Mouse (Mus musculus) heart, embryonic 13.5 days (tissue): ENCODE results near the gene Osbpl3. TPM values are rescaled to one million over a fixed set of nuclear protein-coding genes. Genes with fewer than 3 reads are reported as not detected.

Experiments used
- ATAC-seq: fragments of 200-750 bp; cut with Nextera tagmentation; 2 replicates; pipeline ENCODE4 v1.8.0; 2017; ENCODE audit warnings: moderate TSS enrichment; ENCODE audit not compliant: insufficient number of reproducible peaks, low FRiP score, low TSS enrichment; ENCODE audit errors: extremely low read depth
- H3K27ac ChIP-seq: fragments of 300-500 bp; sonication (generic); replicated peaks from 2 replicates; pipeline ENCODE4 v1.5.1; 2015; ENCODE audit warnings: moderate library complexity, mild to moderate bottlenecking, inconsistent platforms
- H3K27me3 ChIP-seq: fragments of 300-500 bp; sonication (generic); replicated peaks from 2 replicates; pipeline ENCODE4 v1.6.1; 2015; ENCODE audit warnings: mild to moderate bottlenecking, inconsistent platforms
- H3K36me3 ChIP-seq: fragments of 300-500 bp; sonication (generic); 2 replicates; pipeline ENCODE4 v1.6.1; 2015; ENCODE audit warnings: mild to moderate bottlenecking, inconsistent platforms
- H3K4me1 ChIP-seq: fragments of 300-500 bp; sonication (generic); 2 replicates; pipeline ENCODE4 v1.6.1; 2015; ENCODE audit warnings: inconsistent platforms
- H3K4me2 ChIP-seq: fragments of 300-500 bp; sonication (generic); 2 replicates; pipeline ENCODE4 v1.6.1; 2015; ENCODE audit warnings: inconsistent platforms, mild to moderate bottlenecking, moderate library complexity
- H3K4me3 ChIP-seq: fragments of 300-500 bp; sonication (generic); 2 replicates; pipeline ENCODE4 v1.5.1; 2015; ENCODE audit warnings: moderate library complexity, mild to moderate bottlenecking, inconsistent platforms
- H3K9ac ChIP-seq: fragments of 300-500 bp; sonication (generic); 2 replicates; pipeline ENCODE4 v1.6.1; 2015; ENCODE audit warnings: inconsistent platforms, mild to moderate bottlenecking, moderate library complexity
- H3K9me3 ChIP-seq: fragments of 300-500 bp; sonication (generic); 2 replicates; pipeline ENCODE4 v1.6.1; 2016; ENCODE audit warnings: inconsistent platforms
- WGBS: fragments of 180-500 bp; shearing (Covaris S2); methylation state at CpG from one replicate; pipeline ENCODE4 v1.1.7; 2015; ENCODE audit warnings: mixed read lengths; 5-methylcytosine and 5-hydroxymethylcytosine counted together
- polyA plus RNA-seq: library from polyadenylated mRNA; unstranded; fragments of >200 nt; fragmentation: Nextera tagmentation; extraction: Ambion mirVana; gene quantifications from 2 replicates; pipeline ENCODE4 v1.2.1, GENCODE M21; 2015

Osbpl3 gene
- polyA plus RNA-seq, 1 experiment from 2014 or later: 11.8 TPM

DNA sequence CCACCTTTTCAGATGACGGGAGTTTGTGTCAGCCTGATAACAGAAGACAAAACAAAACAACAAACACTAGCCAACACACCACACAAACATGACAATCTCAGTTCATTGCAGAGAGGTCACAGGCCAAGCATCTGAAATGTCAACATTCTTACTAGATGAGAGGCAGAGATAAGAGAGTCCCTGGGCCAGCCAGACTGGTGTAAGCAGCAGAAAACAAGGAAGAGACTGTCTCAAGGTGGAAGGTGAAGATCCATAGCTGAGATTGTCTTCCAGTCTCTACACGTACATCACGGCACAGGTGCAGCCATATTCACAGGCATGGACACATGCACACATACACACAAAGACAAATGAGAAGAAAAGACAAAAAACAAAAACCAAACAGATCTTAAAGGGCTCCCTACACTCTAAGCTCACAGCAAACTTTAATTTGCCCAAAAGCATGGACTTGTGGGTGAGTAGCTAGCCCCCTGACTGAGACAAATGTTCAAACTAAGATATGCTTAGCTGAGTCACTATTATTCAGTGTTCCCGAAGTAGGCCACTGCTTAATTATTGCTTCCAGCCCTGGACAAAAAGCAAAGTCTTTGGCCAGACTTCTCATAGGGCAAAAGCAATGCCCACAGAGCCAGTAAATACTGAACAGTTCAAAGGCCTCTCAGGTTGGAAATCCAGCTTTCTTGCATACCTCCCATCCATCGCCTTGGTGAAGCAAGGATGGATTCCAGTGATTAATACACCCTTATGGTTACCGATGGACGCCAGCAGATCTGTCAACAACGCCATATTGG is 87.3 kb downstream of the Osbpl3 start:
- Histone ChIP-seq H3K4me1 (peaks cover 39% of the 10 kb centered on the region), H3K4me2 (no peak overlapping the region), H3K4me3 (no peak overlapping the region), H3K27me3 (no peaks in the 10 kb centered on the region), H3K9ac (no peak overlapping the region), H3K9me3 (no peaks in the 10 kb centered on the region), H3K27ac (no peak overlapping the region), H3K36me3 (peaks cover 25% of the 10 kb centered on the region)
- no peak for ATAC-seq
- 87% methylated on average over 8 of the region's 8 CpGs for WGBS

DNA sequence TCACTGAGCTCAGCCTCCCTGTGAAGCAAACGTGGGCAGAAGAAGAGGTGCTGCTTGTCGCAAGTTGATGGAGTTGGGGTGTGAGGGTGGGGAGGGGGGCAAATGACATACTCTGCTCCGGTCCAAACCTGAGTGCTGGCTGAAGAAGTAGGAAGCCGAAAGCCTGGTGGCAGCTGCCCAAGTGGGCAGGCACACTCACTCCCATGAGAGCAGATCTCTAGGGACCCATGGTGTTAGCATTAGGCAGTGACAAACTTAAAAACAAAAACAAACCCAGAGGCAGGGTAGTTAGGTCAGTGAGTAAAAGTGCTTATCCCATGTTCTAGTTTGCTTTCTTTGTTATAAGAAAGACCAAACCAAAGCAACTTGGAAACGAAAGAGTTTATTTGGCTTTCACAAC is 88.2 kb downstream of the Osbpl3 start:
- Histone ChIP-seq H3K4me2 (no peak overlapping the region), H3K27me3 (no peaks in the 10 kb centered on the region; the same call in 1 of the 2 replicates), H3K27ac (no peak overlapping the region), H3K9ac (no peak overlapping the region), H3K9me3 (no peaks in the 10 kb centered on the region), H3K36me3 (peaks cover 25% of the 10 kb centered on the region), H3K4me3 (no peak overlapping the region), H3K4me1 (peaks cover 37% of the 10 kb centered on the region)
- no peak for ATAC-seq
- 79% methylated on average over 5 of the region's 5 CpGs for WGBS

DNA sequence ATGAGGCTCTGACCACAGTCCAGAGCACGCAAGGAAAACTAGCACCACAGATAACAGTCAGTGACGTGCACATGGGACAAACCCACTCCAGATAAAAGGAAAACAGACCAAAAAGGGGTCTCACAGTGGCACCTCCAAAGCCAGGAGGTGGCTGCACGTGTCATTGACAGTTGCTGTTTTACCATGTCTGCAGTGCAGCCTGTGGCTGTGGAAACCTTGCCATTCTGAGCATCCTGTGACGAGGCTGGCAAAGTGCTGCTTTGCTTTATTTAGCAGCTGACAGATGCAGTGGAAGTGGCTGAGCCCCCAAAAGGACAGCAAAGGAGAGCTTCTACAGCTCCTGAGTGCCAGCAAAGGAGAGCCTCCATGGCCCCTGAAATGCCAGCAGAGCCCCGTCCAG is 89.3 kb downstream of the Osbpl3 start:
- Histone ChIP-seq H3K27me3 (peaks cover 3% of the 10 kb centered on the region), H3K4me2 (no peak overlapping the region), H3K27ac (peak overlapping the region; percentile 85), H3K4me3 (no peak overlapping the region), H3K36me3 (peaks cover 25% of the 10 kb centered on the region), H3K4me1 (peaks cover 44% of the 10 kb centered on the region), H3K9me3 (no peaks in the 10 kb centered on the region), H3K9ac (no peak overlapping the region)
- ATAC-seq: no peak
- WGBS: 34% methylated on average over 5 of the region's 5 CpGs

DNA sequence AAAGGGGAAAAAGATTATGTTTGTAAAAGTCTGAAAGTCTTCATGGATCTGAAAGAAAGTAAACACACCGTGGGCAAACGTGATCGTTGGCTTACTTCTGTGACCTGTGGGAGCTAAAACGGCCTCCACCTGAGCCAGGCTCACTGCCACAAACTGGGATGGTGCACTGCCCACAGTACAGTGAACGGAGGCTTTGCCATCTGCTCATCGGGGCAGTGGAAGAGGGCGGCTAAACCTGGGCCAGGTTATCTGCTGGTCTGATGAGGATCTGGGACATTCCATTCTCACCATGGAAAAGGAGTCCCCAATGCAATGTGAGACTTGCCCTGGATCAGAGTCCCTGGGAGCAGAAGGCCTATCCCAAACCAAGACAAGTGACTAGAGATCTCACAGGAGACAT is 89.7 kb downstream of the Osbpl3 start:
- Histone ChIP-seq H3K27me3 (peaks cover 7% of the 10 kb centered on the region), H3K4me1 (peaks cover 48% of the 10 kb centered on the region), H3K4me3 (no peak overlapping the region), H3K9me3 (no peaks in the 10 kb centered on the region), H3K27ac (peak overlapping the region; percentile 85), H3K9ac (0 out of 2 replicates have a peak overlapping the region, but pooled peaks have one; percentile 24), H3K36me3 (peaks cover 25% of the 10 kb centered on the region), H3K4me2 (no peak overlapping the region)
- WGBS: 79% methylated on average over 7 of the region's 7 CpGs
- ATAC-seq: no peak

DNA sequence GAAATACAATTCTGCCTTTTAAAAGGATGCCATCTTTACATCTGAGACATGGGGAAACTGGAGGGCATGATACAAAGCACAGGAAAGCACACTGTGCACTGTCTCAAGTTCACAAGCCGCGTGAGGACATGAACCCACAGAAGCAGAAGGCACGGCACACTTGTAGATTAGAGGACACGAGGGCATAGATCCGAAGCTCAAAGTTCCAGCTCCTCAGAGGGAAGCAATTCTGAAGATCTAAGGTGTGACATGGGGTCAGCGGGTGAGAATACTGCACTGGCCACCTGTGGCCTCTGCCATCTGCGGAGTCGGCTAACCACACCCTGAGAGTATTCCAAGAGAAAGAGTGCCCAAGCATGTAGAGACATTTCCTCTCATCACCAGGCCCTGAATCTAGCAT is 91.6 kb downstream of the Osbpl3 start:
- ATAC-seq: no peak
- no peak overlapping the region for H3K4me3 ChIP-seq
- WGBS: 72% methylated on average over 8 of the region's 8 CpGs
- peaks cover 61% of the 10 kb centered on the region for H3K4me1 ChIP-seq
- no peaks in the 10 kb centered on the region for H3K9me3 ChIP-seq
- H3K27me3 ChIP-seq: peaks cover 17% of the 10 kb centered on the region
- no peak overlapping the region for H3K9ac ChIP-seq
- H3K27ac ChIP-seq: no peak overlapping the region
- H3K4me2 ChIP-seq: no peak overlapping the region
- peaks cover 18% of the 10 kb centered on the region for H3K36me3 ChIP-seq

DNA sequence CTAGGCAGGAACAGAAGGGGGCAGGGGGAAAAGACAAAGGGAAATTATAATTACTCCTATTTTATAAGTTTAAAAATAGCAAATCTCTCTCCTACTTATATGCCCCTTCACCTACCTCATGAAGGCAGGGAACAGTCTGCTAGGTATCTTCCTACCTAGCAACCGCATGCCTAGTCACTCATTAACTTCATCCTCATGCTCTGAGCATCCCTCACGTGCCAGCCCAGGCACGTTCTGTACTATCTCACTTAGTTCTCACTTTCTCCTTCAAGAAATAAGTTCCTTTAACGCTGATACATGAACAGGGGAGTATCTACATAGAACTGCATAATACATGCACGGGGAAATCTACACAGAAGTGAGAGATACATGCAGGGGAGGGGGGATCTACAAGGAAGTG is 92.6 kb downstream of the Osbpl3 start:
- H3K9me3 ChIP-seq: no peaks in the 10 kb centered on the region
- 72% methylated on average over 5 of the region's 5 CpGs for WGBS
- no peak overlapping the region for H3K4me3 ChIP-seq
- ATAC-seq: no peak
- H3K4me1 ChIP-seq: peaks cover 71% of the 10 kb centered on the region
- H3K9ac ChIP-seq: no peak overlapping the region
- no peak overlapping the region for H3K4me2 ChIP-seq
- H3K27ac ChIP-seq: no peak overlapping the region
- H3K27me3 ChIP-seq: peaks cover 17% of the 10 kb centered on the region
- peaks cover 8% of the 10 kb centered on the region for H3K36me3 ChIP-seq

DNA sequence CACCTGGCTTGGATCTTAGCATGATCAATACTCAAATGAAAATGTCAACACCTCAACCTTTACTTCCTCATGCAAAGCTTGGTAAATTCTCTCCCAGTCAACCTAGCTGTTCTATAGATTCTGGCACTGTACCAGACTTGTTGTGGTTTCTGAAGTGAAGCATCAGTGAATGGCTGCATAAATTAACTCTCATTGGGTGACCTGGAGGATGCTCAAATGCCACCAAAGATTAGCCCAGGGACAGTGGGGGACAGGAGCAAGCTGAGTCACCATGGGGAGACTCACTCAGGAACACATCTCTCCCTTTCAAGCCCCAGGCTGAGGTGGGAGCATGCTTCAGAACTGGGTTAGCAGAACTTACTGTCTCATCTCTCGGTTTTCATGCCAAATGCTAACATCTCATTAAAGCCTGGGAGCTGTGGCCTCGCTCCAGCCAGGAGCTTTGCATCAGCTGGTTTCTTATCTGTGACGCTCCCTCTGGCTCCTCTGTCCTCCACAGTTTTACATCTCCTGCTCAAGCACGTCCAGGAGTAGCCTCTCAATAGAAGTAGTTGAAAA is 93.2 kb downstream of the Osbpl3 start:
- Histone ChIP-seq H3K4me1 (peaks cover 77% of the 10 kb centered on the region), H3K36me3 (0 out of 2 replicates have a peak, but pooled peaks cover 2% of the 10 kb centered on the region), H3K27ac (no peak overlapping the region), H3K9ac (no peak overlapping the region), H3K4me2 (no peak overlapping the region), H3K9me3 (no peaks in the 10 kb centered on the region), H3K27me3 (peaks cover 17% of the 10 kb centered on the region), H3K4me3 (no peak overlapping the region)
- WGBS: 28% methylated on average over 4 of the region's 4 CpGs
- ATAC-seq: no peak

DNA sequence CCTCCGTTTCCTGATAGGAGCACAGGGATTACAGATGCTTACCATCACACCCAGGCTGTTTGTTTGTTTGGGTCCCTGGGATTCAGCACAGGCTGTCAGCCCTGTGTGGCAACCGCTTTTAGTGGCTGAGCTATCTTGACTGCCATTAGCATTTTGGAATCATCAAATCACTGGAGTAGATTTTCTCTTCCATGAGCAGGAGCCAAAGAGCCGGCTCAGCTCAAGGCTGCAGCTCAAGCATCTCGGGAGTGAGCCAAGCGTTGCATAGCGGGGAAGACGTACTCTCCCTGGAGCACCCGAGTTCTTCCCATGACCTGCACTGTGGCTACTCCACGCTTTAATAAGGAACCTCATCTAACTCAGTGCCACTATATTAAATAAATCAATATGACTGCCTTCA is 93.8 kb downstream of the Osbpl3 start:
- Histone ChIP-seq H3K36me3 (no peaks in the 10 kb centered on the region), H3K27ac (no peak overlapping the region), H3K4me2 (no peak overlapping the region), H3K4me1 (peaks cover 81% of the 10 kb centered on the region), H3K27me3 (peaks cover 17% of the 10 kb centered on the region), H3K4me3 (no peak overlapping the region), H3K9ac (no peak overlapping the region), H3K9me3 (no peaks in the 10 kb centered on the region)
- no peak for ATAC-seq
- WGBS: 73% methylated on average over 9 of the region's 9 CpGs

DNA sequence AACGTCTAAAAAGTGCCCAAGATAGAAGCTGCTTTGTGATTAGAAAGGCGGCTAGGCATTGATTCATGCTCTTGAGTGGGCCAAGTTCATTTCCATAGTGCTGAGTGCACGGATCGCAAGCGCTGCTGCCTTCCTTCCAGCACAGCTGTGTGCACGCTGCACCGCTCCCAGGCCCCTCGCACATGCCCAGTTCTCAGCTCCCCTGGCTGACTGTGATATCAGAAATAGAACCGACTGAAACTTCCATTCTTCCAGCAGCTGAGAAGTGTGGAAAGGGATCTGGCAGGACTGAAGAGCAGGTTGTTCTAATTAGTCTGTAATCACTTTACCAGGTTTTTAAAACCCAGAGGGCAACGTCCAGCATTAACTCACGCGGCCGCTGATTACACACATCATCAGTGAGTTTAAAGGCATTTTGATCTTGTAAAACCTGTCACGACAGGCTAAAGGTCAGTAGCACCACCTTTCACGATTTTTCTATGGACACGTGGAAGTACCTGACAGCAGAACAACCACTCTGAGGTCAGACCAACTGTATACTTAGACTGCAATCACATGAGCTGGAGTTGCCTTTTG is 97.8 kb downstream of the Osbpl3 start:
- Histone ChIP-seq H3K4me3 (no peak overlapping the region), H3K9me3 (no peaks in the 10 kb centered on the region), H3K9ac (peak overlapping the region; percentile 54; the same call in 1 of the 2 replicates), H3K27ac (peak overlapping the region; percentile 91), H3K36me3 (no peaks in the 10 kb centered on the region), H3K4me1 (peaks cover 92% of the 10 kb centered on the region), H3K27me3 (peaks cover 17% of the 10 kb centered on the region), H3K4me2 (peak overlapping the region; percentile 49)
- 19% methylated on average over 16 of the region's 16 CpGs for WGBS
- peak; percentile 72; the same call in 1 of the 2 replicates for ATAC-seq

DNA sequence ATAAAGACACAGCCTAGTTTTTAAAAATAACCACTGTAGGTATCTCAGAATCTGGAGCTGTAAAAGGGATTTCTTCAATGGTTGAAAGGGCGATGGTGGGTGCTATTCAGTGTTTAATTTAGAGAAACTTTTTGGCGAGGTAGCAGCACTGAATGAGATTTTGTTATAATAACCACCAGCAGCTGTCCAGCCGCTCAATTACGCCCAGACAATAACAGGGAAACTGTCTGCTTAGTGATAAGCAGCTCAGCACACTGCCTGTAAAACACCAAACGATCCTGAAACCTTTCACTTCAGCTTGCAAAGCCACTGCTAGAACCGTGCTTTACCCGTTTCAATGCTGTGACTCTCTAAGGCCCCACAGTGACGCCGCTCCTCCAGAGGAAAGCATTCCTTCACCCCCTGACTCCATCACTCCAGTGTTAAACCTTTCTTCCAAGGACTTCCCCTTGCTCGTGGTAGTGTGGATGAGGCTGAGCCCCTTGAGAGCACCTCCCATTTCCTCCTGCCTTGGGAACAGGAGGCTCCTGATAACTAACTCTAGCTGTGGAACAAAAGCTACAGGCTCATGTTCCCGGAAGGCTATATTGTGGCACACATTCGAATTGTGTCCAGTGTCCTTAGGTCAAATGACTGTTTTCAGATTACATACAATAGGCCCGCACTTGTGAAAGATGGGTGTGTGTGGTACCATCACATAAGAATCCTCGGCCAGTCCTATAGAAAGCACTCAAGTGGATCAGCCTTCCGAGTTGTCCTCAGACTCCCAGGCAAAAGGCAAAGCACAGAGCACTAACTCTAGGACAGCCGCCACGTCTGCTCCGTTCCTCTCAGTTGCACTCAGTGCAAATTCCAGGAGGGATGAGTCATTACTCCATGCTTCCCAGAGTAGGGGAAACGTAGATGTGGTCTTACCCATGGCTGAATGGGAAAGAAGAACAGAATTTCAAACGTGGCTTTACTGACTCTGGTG is 101.0 kb downstream of the Osbpl3 start:
- WGBS: 18% methylated on average over 20 of the region's 20 CpGs
- Histone ChIP-seq H3K4me1 (peaks cover 66% of the 10 kb centered on the region), H3K27me3 (0 out of 2 replicates have a peak, but pooled peaks cover 3% of the 10 kb centered on the region), H3K36me3 (0 out of 2 replicates have a peak, but pooled peaks cover 6% of the 10 kb centered on the region), H3K4me3 (peak overlapping the region; percentile 16; the same call in 1 of the 2 replicates), H3K4me2 (peak overlapping the region; percentile 55), H3K9ac (peak overlapping the region; percentile 57), H3K27ac (peak overlapping the region; percentile 89), H3K9me3 (no peaks in the 10 kb centered on the region)
- 0 out of 2 replicates have a peak, but pooled peaks have one; percentile 26 for ATAC-seq

DNA sequence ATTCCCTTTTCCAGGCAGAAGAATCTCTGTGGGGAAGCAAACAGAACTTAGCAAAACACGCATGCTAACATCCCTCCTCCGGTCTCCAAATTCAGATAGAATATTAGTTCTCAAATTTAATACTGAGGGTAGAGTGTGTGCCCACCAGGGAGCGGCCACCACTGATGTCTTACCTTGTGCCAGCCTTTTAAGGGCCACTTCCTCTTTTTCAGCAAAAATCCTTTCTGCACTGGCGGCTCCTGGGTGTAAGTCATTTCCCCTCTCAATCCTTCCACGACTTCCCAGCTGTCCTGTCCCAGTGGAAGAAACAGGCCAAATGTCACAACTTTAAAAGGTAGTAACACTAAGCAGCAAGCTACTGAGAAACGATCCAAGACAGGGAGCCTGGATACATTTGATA is 103.2 kb downstream of the Osbpl3 start:
- no peaks in the 10 kb centered on the region for H3K9me3 ChIP-seq
- WGBS: 60% methylated on average over 6 of the region's 6 CpGs

More for the DNA sequence above, 103.2 kb downstream of the Osbpl3 start:
- no peak overlapping the region for H3K4me3 ChIP-seq
- no peak overlapping the region for H3K9ac ChIP-seq
- no peak overlapping the region for H3K4me2 ChIP-seq
- H3K27ac ChIP-seq: no peak overlapping the region
- H3K4me1 ChIP-seq: peaks cover 44% of the 10 kb centered on the region
- H3K36me3 ChIP-seq: 0 out of 2 replicates have a peak, but pooled peaks cover 6% of the 10 kb centered on the region
- H3K27me3 ChIP-seq: no peaks in the 10 kb centered on the region
- no peak for ATAC-seq
